Mouse (Mus musculus) limb, embryonic 15.5 days (tissue): Measurements from ENCODE around the gene Asb7. TPM values are rescaled to one million over a fixed set of nuclear protein-coding genes. Genes with fewer than 3 reads are reported as not detected.

Experiments
- ATAC-seq: fragments of 200-750 bp; cut with Nextera tagmentation; 2 replicates; pipeline ENCODE4 v1.8.0; 2017; ENCODE audit warnings: low read depth, moderate TSS enrichment; ENCODE audit not compliant: insufficient number of reproducible peaks, low FRiP score, low TSS enrichment
- H3K27ac ChIP-seq: fragments of 300-500 bp; sonication (generic); 2 replicates; pipeline ENCODE4 v1.5.1; 2015; ENCODE audit warnings: moderate library complexity, mild to moderate bottlenecking, inconsistent platforms
- H3K27me3 ChIP-seq: fragments of 300-500 bp; sonication (generic); 2 replicates; pipeline ENCODE4 v1.6.1; 2015; ENCODE audit warnings: inconsistent platforms
- H3K36me3 ChIP-seq: fragments of 300-500 bp; sonication (generic); 2 replicates; pipeline ENCODE4 v1.6.1; 2015; ENCODE audit warnings: inconsistent platforms
- H3K4me1 ChIP-seq: fragments of 300-500 bp; sonication (generic); 2 replicates; pipeline ENCODE4 v1.6.1; 2015; ENCODE audit warnings: inconsistent platforms
- H3K4me2 ChIP-seq: fragments of 300-500 bp; sonication (generic); 2 replicates; pipeline ENCODE4 v1.6.1; 2015; ENCODE audit warnings: mild to moderate bottlenecking, inconsistent platforms
- H3K4me3 ChIP-seq: fragments of 300-500 bp; sonication (generic); 2 replicates; pipeline ENCODE4 v1.5.1; 2015; ENCODE audit warnings: mild to moderate bottlenecking, inconsistent platforms
- H3K9ac ChIP-seq: fragments of 300-500 bp; sonication (generic); 2 replicates; pipeline ENCODE4 v1.6.1; 2015; ENCODE audit warnings: inconsistent platforms
- H3K9me3 ChIP-seq: fragments of 300-500 bp; sonication (generic); 2 replicates; pipeline ENCODE4 v1.6.1; 2016; ENCODE audit warnings: inconsistent platforms
- WGBS: fragments of 180-500 bp; shearing (Covaris S2); methylation state at CpG from one replicate; pipeline ENCODE4 v1.1.7; 2015; 5-methylcytosine and 5-hydroxymethylcytosine counted together
- polyA plus RNA-seq: library from polyadenylated mRNA; unstranded; fragments of >200 nt; fragmentation: Nextera tagmentation; extraction: Ambion mirVana; gene quantifications from 2 replicates; pipeline ENCODE4 v1.2.1, GENCODE M21; 2015

Gene Asb7
- polyA plus RNA-seq, 1 experiment from 2014 or later: 14.6 TPM

DNA sequence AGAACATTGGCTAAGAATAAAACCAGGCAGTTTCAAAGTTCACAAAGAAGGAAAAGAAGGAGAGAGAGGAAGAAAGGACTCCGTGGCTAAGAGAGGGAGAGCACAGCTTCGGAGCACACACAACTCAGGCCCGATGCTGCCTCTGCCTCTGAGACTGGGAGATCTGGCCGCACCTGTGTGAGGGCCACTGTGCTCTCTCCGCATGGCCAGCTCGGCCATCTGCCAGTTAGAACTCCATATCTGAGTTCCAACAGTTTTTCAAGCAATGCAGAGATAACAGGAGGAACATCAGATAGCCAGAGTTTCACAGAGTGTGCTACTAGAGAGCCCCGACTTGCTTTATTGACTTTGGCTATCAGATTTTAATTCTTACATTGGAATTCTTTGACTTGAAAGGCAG lies 5.1 kb upstream of the Asb7 start:
- WGBS: 81% methylated on average over 7 of the region's 7 CpGs
- no peak overlapping the region for H3K4me3 ChIP-seq
- no peak overlapping the region for H3K27ac ChIP-seq
- H3K4me1 ChIP-seq: 0 out of 2 replicates have a peak, but pooled peaks cover 9% of the 10 kb centered on the region
- ATAC-seq: no peak
- no peak overlapping the region for H3K4me2 ChIP-seq
- no peaks in the 10 kb centered on the region for H3K9me3 ChIP-seq
- H3K36me3 ChIP-seq: peaks cover 13% of the 10 kb centered on the region; the same call in 1 of the 2 replicates
- no peak overlapping the region for H3K9ac ChIP-seq
- no peaks in the 10 kb centered on the region for H3K27me3 ChIP-seq

DNA sequence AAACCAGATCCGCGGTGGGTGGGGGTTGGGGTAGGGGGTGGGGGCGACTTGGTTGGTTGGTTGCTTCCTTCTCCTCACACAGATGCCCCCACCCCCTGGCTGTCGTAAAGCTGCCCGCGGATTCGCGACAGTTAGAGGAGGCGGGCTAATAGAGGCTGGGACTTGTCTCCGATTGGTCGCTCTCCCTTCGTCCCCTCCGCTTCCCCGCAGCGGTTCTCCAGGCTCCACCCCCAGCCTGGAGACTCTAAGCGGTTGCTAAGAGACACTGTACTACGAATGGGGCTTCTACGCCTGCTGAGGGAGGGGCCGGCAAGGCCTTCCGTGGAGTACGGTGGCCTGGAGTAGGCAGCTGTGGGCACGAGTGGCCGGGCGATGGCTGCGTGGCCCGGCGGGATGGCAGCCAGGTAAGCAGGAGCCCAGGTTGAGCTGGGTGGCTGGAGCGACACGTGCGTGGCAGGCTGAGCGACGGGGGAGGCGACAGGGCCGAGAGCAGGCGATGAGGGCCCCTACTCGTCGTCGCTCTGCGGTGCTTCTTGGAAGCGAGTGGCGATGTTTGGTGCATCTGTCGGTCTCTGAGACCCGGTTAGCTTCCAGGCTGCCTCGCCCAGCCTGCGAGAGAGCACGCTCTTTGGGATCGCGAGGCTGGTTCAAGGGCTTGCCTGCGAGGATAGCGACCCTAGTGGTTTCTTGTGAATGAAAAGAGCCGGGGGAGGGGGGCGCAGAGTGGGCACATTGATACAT lies 394 bp upstream of the Asb7 start, which contains the start of gene Lins1:
Gene Lins1, plus strand, starts transcription at position 270 of the 741 bp plus-strand sequence.
- H3K4me2 ChIP-seq: peak within 1 kb of the TSS; percentile 93
- no peaks in the 10 kb centered on the region for H3K27me3 ChIP-seq
- H3K4me1 ChIP-seq: peaks cover 17% of the 10 kb centered on the region
- H3K9me3 ChIP-seq: no peaks in the 10 kb centered on the region
- peak within 1 kb of the TSS; percentile 93 for H3K27ac ChIP-seq
- H3K36me3 ChIP-seq: 0 out of 2 replicates have a peak, but pooled peaks cover 6% of the 10 kb centered on the region
- WGBS: under 1% methylated on average over 51 of the region's 52 CpGs
- peak; percentile 100 for ATAC-seq
- peak within 1 kb of the TSS; percentile 81 for H3K9ac ChIP-seq
- H3K4me3 ChIP-seq: peak within 1 kb of the TSS; percentile 84

DNA sequence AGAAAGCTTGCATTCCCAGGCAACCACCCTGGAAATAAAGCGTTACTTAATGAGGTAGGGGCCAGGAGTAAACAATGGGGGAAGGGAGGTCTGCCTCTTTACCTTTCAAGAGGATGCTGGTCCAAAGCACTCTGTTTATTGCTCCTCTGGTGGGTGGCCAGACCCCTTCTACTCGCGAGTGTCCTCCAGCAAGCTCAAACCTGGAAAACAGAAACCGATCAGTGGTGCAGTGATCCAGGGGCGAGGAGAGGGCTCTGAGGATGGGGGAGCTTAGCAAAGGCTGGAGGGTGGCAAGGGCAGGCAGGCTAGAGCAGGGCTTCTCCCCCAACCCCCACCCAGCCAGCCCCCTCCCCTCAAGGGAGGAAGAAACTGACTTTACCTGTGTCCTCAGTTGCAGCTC lies 675 bp downstream of the Asb7 start:
- Histone ChIP-seq H3K27me3 (no peaks in the 10 kb centered on the region), H3K4me3 (peak overlapping the region; percentile 84), H3K9ac (peak overlapping the region; percentile 73), H3K4me2 (peak overlapping the region; percentile 93), H3K9me3 (no peaks in the 10 kb centered on the region), H3K4me1 (peaks cover 14% of the 10 kb centered on the region), H3K36me3 (peaks cover 9% of the 10 kb centered on the region; the same call in 1 of the 2 replicates), H3K27ac (peak overlapping the region; percentile 39)
- ATAC-seq: no peak
- under 1% methylated on average over 5 of the region's 5 CpGs for WGBS

DNA sequence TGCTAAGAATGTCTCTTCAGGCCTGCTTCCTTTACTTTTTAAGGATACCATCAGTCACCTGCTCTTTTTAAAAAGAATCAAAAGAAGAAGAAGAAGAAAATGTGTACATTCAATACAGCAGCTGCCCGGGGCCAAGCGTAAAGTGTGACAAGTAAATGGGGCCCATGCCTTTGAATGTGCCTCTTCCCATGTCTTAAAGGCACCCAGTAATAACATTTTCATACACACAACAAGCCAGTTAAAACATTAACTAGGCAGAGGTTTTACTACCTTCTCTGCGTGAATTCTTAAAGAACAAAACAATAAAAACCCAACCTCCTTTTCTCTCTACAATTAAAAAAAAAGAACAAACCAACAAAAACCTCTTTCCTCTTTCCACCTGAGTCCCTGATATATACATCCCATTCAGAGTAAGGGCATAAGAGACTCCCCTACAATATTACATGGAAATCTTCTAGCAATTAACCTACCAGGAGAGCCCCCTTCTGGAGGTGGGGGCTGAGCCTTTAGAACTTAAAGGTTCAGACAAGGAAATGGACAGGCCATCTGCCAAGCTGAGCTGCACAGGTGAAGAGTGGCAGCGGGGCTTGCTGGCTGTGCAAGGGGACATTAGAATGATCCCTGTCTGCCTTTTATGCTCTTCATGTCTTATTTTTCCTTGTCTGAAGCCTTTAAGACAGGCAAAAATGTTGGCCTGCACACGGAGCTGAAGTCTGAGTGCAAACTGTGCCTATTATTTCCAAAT lies 7.1 kb downstream of the Asb7 start:
- Histone ChIP-seq H3K27me3 (no peaks in the 10 kb centered on the region), H3K36me3 (peaks cover 57% of the 10 kb centered on the region), H3K9me3 (no peaks in the 10 kb centered on the region), H3K27ac (no peak overlapping the region), H3K4me1 (no peaks in the 10 kb centered on the region), H3K4me2 (no peak overlapping the region), H3K4me3 (no peak overlapping the region), H3K9ac (no peak overlapping the region)
- WGBS: 79% methylated on average over 5 of the region's 5 CpGs
- no peak for ATAC-seq

DNA sequence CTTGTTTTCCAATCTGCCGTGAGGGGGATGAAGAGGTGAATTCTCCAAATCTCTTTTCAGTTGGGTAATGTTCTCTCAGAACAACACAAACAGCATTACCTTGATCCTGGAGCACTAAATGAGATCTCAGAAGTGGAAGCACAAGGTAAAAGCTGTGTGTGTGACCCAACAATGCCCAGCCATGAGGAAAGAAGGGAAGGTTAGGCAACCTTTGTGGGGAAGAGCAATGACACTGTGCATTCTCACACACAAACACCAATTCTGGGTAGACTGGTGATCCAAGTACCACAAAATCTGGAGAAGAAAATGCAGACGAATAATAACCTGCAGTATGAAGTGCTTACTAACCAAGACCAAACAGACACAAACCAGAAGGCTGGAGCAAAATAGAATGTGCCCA lies 13.6 kb downstream of the Asb7 start:
- Histone ChIP-seq H3K9ac (no peak overlapping the region), H3K27me3 (no peaks in the 10 kb centered on the region), H3K4me3 (no peak overlapping the region), H3K4me2 (no peak overlapping the region), H3K36me3 (peaks cover 88% of the 10 kb centered on the region), H3K27ac (no peak overlapping the region), H3K9me3 (no peaks in the 10 kb centered on the region), H3K4me1 (no peaks in the 10 kb centered on the region)
- 94% methylated on average over 2 of the region's 2 CpGs for WGBS
- ATAC-seq: no peak

DNA sequence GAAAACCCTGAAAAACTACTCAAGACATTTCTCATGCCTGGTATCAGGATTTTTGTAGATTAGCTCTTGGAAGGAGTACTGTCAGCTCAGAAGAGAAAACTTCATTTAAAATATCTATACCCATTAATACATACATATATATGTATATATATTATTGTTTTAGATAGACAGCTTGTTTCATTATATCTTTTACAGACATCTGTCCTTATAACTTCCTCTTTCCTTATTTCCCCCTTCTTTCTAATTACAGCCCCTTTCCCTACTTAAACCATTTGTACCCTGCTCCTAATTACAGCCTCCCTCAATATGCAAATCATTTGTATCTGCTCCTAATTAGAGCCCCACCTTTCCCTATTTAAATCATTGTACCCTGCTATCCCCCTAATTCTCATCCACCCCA lies 22.3 kb downstream of the Asb7 start:
- H3K36me3 ChIP-seq: peaks cover 25% of the 10 kb centered on the region

DNA sequence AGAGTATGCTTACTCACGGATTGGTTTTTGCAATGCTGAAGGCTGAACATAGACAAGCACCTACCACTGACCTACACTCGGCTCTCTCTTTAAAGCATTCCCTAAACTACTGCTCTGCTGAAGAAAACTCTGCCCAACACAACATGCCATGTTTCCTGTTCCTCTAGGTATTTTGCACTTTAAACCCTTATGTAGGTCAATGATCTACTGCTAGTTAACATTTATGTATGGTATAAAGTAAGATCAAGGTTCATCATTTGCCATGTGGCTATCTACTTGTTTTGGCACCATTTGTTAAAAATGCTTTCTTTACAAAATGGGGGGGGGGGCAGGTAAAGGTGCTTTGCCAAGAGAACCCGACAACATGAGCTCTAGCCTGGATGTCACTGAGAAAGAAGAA lies 25.8 kb downstream of the Asb7 start:
- WGBS: 93% methylated on average over 3 of the region's 3 CpGs
- Histone ChIP-seq H3K4me2 (no peak overlapping the region), H3K4me1 (no peaks in the 10 kb centered on the region), H3K36me3 (peaks cover 21% of the 10 kb centered on the region), H3K27ac (no peak overlapping the region), H3K9ac (no peak overlapping the region), H3K4me3 (no peak overlapping the region), H3K9me3 (no peaks in the 10 kb centered on the region), H3K27me3 (no peaks in the 10 kb centered on the region)
- no peak for ATAC-seq

More for the DNA sequence above, 22.3 kb downstream of the Asb7 start:
- Histone ChIP-seq H3K4me3 (no peak overlapping the region), H3K4me1 (no peaks in the 10 kb centered on the region), H3K9me3 (0 out of 2 replicates have a peak, but pooled peaks cover 3% of the 10 kb centered on the region), H3K4me2 (no peak overlapping the region), H3K27me3 (no peaks in the 10 kb centered on the region), H3K9ac (no peak overlapping the region), H3K27ac (no peak overlapping the region)
- no peak for ATAC-seq

DNA sequence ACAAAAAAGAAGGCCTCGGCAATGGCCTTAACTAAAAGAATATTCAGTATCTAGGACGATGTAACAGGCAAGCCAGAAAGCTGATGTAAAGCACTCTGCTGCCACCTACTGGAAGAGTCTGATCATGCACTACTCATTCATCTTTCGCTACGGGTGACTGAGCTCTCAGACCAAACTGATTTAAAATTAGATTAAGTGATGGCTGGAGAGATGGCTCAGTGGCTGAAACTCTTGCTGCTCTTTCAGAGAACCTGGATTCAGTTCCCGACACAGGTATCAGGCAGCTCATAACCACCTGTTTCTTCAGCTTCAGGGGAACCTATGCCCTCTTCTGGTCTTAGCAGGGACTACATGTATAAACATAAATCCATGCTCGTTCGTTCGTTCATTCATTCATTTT lies 27.8 kb downstream of the Asb7 start:
- no peaks in the 10 kb centered on the region for H3K4me1 ChIP-seq
- no peaks in the 10 kb centered on the region for H3K9me3 ChIP-seq
- H3K27me3 ChIP-seq: no peaks in the 10 kb centered on the region
- no peak overlapping the region for H3K27ac ChIP-seq
- peak overlapping the region; percentile 19 for H3K4me3 ChIP-seq
- H3K9ac ChIP-seq: no peak overlapping the region
- WGBS: 21% methylated on average over 8 of the region's 8 CpGs
- ATAC-seq: no peak
- H3K36me3 ChIP-seq: peaks cover 27% of the 10 kb centered on the region
- H3K4me2 ChIP-seq: peak overlapping the region; percentile 29; the same call in 1 of the 2 replicates

DNA sequence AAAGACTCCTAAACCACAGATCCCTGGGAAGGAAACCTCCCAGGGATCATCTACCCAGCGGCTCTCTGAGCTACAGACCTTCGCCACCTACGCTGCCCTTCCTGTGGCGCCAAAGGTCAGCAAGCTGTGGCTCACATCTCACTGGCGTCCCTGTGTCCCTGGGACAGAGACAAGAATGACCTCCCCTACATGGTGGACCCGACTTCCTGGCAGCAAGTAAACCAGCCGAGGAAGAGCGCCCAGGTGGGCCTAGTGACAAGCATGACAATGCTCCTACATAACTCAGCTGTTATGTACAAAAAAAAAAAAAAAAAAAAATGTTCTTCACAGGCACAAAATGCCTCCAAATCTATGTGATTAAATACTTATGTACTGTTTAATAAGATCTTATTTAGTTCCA lies 28.4 kb downstream of the Asb7 start:
- WGBS: 82% methylated on average over 8 of the region's 8 CpGs
- Histone ChIP-seq H3K36me3 (peaks cover 27% of the 10 kb centered on the region), H3K27ac (no peak overlapping the region), H3K9ac (no peak overlapping the region), H3K9me3 (no peaks in the 10 kb centered on the region), H3K4me2 (no peak overlapping the region), H3K4me1 (no peaks in the 10 kb centered on the region), H3K4me3 (no peak overlapping the region), H3K27me3 (no peaks in the 10 kb centered on the region)
- no peak for ATAC-seq

DNA sequence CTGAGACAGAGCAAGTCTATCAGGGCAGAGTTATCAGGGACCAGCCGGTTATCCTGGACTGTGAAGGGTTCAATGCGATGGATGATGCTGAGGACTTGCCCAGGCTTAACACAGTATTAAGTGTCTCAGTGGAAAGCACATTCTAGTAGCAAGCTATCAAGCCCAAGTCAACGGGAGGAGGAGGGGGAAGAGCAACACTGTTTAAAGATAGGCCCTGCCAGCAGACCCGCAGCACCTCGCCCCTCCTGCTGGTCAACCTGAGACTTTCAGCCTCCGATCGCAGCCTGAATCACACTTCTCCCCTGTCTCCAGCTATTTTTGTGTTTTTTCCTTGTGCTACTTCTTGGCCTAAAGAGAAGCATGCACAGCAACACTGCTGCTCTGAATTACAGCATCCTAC lies 29.1 kb downstream of the Asb7 start:
- Histone ChIP-seq H3K4me3 (no peak overlapping the region), H3K9me3 (no peaks in the 10 kb centered on the region), H3K36me3 (peaks cover 32% of the 10 kb centered on the region), H3K9ac (no peak overlapping the region), H3K27ac (no peak overlapping the region), H3K4me2 (no peak overlapping the region), H3K27me3 (no peaks in the 10 kb centered on the region), H3K4me1 (no peaks in the 10 kb centered on the region)
- ATAC-seq: no peak
- WGBS: 80% methylated on average over 7 of the region's 7 CpGs

DNA sequence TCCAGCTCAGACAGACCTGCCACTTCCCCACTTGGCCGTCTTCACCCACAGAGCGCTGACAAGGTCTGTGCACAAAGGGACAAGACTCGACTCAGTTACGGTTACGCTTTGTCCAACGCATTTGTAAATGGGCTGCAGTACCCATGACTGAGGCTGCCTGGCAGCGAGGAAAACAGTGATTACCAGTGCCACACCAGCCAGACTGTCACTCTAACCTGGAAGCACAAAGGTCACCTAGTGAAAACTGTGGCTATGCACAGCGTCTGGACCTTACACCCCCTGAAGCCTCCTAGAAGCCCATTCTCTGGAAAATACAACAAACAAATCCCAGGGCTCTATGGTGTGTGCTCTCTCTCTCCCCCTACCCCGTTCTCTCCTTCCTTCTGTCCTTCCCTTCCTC lies 33.9 kb downstream of the Asb7 start:
- H3K4me1 ChIP-seq: no peaks in the 10 kb centered on the region
- no peaks in the 10 kb centered on the region for H3K9me3 ChIP-seq
- 93% methylated on average over 9 of the region's 9 CpGs for WGBS
- H3K9ac ChIP-seq: no peak overlapping the region
- no peak overlapping the region for H3K4me2 ChIP-seq
- H3K27ac ChIP-seq: no peak overlapping the region
- no peak for ATAC-seq
- no peaks in the 10 kb centered on the region for H3K27me3 ChIP-seq
- H3K36me3 ChIP-seq: peaks cover 39% of the 10 kb centered on the region
- H3K4me3 ChIP-seq: no peak overlapping the region

DNA sequence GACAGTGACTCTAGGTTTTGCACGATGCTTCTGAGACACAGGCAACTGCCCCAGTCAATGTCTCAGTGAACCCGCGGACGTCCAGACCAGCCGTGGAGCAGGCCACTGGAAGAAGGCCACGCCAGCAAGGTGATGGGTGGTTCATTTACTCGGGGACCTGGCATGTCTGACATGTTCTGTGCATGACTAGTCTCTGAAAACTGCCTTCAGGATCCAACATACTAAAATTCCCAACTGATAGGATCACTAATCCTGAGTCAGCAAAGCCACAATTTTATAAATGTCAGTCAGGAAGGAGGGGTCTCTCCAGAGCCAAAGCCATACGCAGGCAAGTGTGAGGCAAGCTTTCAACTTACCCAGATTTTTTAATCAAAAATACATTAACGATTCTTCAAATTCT lies 35.8 kb downstream of the Asb7 start:
- no peak overlapping the region for H3K9ac ChIP-seq
- ATAC-seq: no peak
- peaks cover 25% of the 10 kb centered on the region for H3K36me3 ChIP-seq
- no peak overlapping the region for H3K4me3 ChIP-seq
- H3K4me2 ChIP-seq: no peak overlapping the region
- H3K27ac ChIP-seq: no peak overlapping the region
- no peaks in the 10 kb centered on the region for H3K27me3 ChIP-seq
- H3K9me3 ChIP-seq: no peaks in the 10 kb centered on the region
- WGBS: 85% methylated on average over 9 of the region's 9 CpGs
- no peaks in the 10 kb centered on the region for H3K4me1 ChIP-seq
